Mouse (Mus musculus): ENCODE measurements around the gene Polr2c. TPM values are rescaled to one million over a fixed set of nuclear protein-coding genes. Genes with fewer than 3 reads are reported as not detected.

Polr2c gene
- polyA plus RNA-seq, 1 experiment from 2014 or later = 112 TPM

GRCm38 (mm10) chr8:94872156-94872555, 14.9 kb downstream of the Polr2c start:
- Histone ChIP-seq H3K9me3 (replicated peaks; ENCODE audit: control insufficient read depth, low read length, poor library complexity, severe bottlenecking) (no peaks in the 10 kb centered on the region), H3K9ac (ENCODE audit: low read depth, low read length) (no peak overlapping the region), H3K36me3 (ENCODE audit: control insufficient read depth, insufficient read depth, low read length) (peaks cover 2% of the 10 kb centered on the region; the same call in 1 of the 2 replicates), H3K27me3 (ENCODE audit: control insufficient read depth, insufficient read depth, low read depth, low read length) (peaks cover 8% of the 10 kb centered on the region), H3K4me2 (ENCODE audit: low read length) (no peak overlapping the region), H3K4me1 (ENCODE audit: control insufficient read depth, insufficient read depth, low read length) (peaks cover 37% of the 10 kb centered on the region), H3K4me3 (ENCODE audit: low read depth, low read length) (no peak overlapping the region), H3K27ac (ENCODE audit: low read length) (no peak overlapping the region)
- WGBS = 37% methylated on average over 3 of the region's 3 CpGs
- ATAC-seq = no peak

GRCm38 (mm10) chr8:94872576-94872975, 15.3 kb downstream of the Polr2c start:
- 75% methylated on average over 2 of the region's 2 CpGs for WGBS
- Histone ChIP-seq H3K27ac (ENCODE audit: low read length) (no peak overlapping the region), H3K4me1 (ENCODE audit: control insufficient read depth, insufficient read depth, low read length) (peaks cover 37% of the 10 kb centered on the region), H3K4me2 (ENCODE audit: low read length) (no peak overlapping the region), H3K4me3 (ENCODE audit: low read depth, low read length) (no peak overlapping the region), H3K9ac (ENCODE audit: low read depth, low read length) (no peak overlapping the region), H3K9me3 (replicated peaks; ENCODE audit: control insufficient read depth, low read length, poor library complexity, severe bottlenecking) (no peaks in the 10 kb centered on the region), H3K27me3 (ENCODE audit: control insufficient read depth, insufficient read depth, low read depth, low read length) (peaks cover 8% of the 10 kb centered on the region), H3K36me3 (ENCODE audit: control insufficient read depth, insufficient read depth, low read length) (no peaks in the 10 kb centered on the region)
- ATAC-seq = no peak

GRCm38 (mm10) chr8:94874358-94874757, 17.1 kb downstream of the Polr2c start:
- no peak for ATAC-seq
- no peak overlapping the region for H3K4me3 ChIP-seq (ENCODE audit: low read depth, low read length)
- H3K4me1 ChIP-seq (ENCODE audit: control insufficient read depth, insufficient read depth, low read length) = peaks cover 22% of the 10 kb centered on the region
- no peaks in the 10 kb centered on the region for H3K9me3 ChIP-seq (replicated peaks; ENCODE audit: control insufficient read depth, low read length, poor library complexity, severe bottlenecking)
- H3K27me3 ChIP-seq (ENCODE audit: control insufficient read depth, insufficient read depth, low read depth, low read length) = peaks cover 8% of the 10 kb centered on the region
- no peaks in the 10 kb centered on the region for H3K36me3 ChIP-seq (ENCODE audit: control insufficient read depth, insufficient read depth, low read length)
- no peak overlapping the region for H3K9ac ChIP-seq (ENCODE audit: low read depth, low read length)
- H3K4me2 ChIP-seq (ENCODE audit: low read length) = no peak overlapping the region
- WGBS = 13% methylated on average over 6 of the region's 6 CpGs
- no peak overlapping the region for H3K27ac ChIP-seq (ENCODE audit: low read length)

GRCm38 (mm10) chr8:94875096-94875870, 18.0 kb downstream of the Polr2c start:
- H3K4me1 ChIP-seq (ENCODE audit: control insufficient read depth, insufficient read depth, low read length) = peaks cover 19% of the 10 kb centered on the region
- peaks cover 8% of the 10 kb centered on the region for H3K27me3 ChIP-seq (ENCODE audit: control insufficient read depth, insufficient read depth, low read depth, low read length)
- H3K9me3 ChIP-seq (replicated peaks; ENCODE audit: control insufficient read depth, low read length, poor library complexity, severe bottlenecking) = no peaks in the 10 kb centered on the region
- H3K9ac ChIP-seq (ENCODE audit: low read depth, low read length) = peak overlapping the region; percentile 80
- H3K36me3 ChIP-seq (ENCODE audit: control insufficient read depth, insufficient read depth, low read length) = no peaks in the 10 kb centered on the region
- peak overlapping the region; percentile 97 for H3K4me2 ChIP-seq (ENCODE audit: low read length)
- no peak overlapping the region for H3K27ac ChIP-seq (ENCODE audit: low read length)
- peak overlapping the region; percentile 68 for H3K4me3 ChIP-seq (ENCODE audit: low read depth, low read length)
- no peak for ATAC-seq
- 17% methylated on average over 17 of the region's 17 CpGs for WGBS

GRCm38 (mm10) chr8:94875871-94876150, 18.6 kb downstream of the Polr2c start:
- peaks cover 8% of the 10 kb centered on the region for H3K27me3 ChIP-seq (ENCODE audit: control insufficient read depth, insufficient read depth, low read depth, low read length)
- H3K9ac ChIP-seq (ENCODE audit: low read depth, low read length) = peak overlapping the region; percentile 80
- no peaks in the 10 kb centered on the region for H3K36me3 ChIP-seq (ENCODE audit: control insufficient read depth, insufficient read depth, low read length)
- H3K4me3 ChIP-seq (ENCODE audit: low read depth, low read length) = peak overlapping the region; percentile 68
- 1% methylated on average over 16 of the region's 20 CpGs for WGBS
- H3K4me2 ChIP-seq (ENCODE audit: low read length) = peak overlapping the region; percentile 97
- no peak overlapping the region for H3K27ac ChIP-seq (ENCODE audit: low read length)
- ATAC-seq = no peak
- peaks cover 19% of the 10 kb centered on the region for H3K4me1 ChIP-seq (ENCODE audit: control insufficient read depth, insufficient read depth, low read length)
- no peaks in the 10 kb centered on the region for H3K9me3 ChIP-seq (replicated peaks; ENCODE audit: control insufficient read depth, low read length, poor library complexity, severe bottlenecking)

GRCm38 (mm10) chr8:94876197-94876730, 19.0 kb downstream of the Polr2c start, which contains the start of gene Dok4:
Dok4 (minus strand) TSS chr8:94876330.
- no peak within 1 kb of the TSS for H3K27ac ChIP-seq (ENCODE audit: low read length)
- H3K4me2 ChIP-seq (ENCODE audit: low read length) = peak within 1 kb of the TSS; percentile 97
- peaks cover 17% of the 10 kb centered on the region for H3K4me1 ChIP-seq (ENCODE audit: control insufficient read depth, insufficient read depth, low read length)
- H3K4me3 ChIP-seq (ENCODE audit: low read depth, low read length) = peak within 1 kb of the TSS; percentile 68
- H3K36me3 ChIP-seq (ENCODE audit: control insufficient read depth, insufficient read depth, low read length) = no peaks in the 10 kb centered on the region
- 1% methylated on average over 26 of the region's 37 CpGs for WGBS
- H3K27me3 ChIP-seq (ENCODE audit: control insufficient read depth, insufficient read depth, low read depth, low read length) = peaks cover 8% of the 10 kb centered on the region
- peak; percentile 43 for ATAC-seq
- no peaks in the 10 kb centered on the region for H3K9me3 ChIP-seq (replicated peaks; ENCODE audit: control insufficient read depth, low read length, poor library complexity, severe bottlenecking)
- H3K9ac ChIP-seq (ENCODE audit: low read depth, low read length) = peak within 1 kb of the TSS; percentile 80

GRCm38 (mm10) chr8:94876820-94877219, 19.6 kb downstream of the Polr2c start:
- H3K4me1 ChIP-seq (ENCODE audit: control insufficient read depth, insufficient read depth, low read length) = peaks cover 12% of the 10 kb centered on the region
- H3K27me3 ChIP-seq (ENCODE audit: control insufficient read depth, insufficient read depth, low read depth, low read length) = peaks cover 8% of the 10 kb centered on the region
- no peak overlapping the region for H3K27ac ChIP-seq (ENCODE audit: low read length)
- H3K9ac ChIP-seq (ENCODE audit: low read depth, low read length) = no peak overlapping the region
- WGBS = 58% methylated on average over 3 of the region's 3 CpGs
- no peaks in the 10 kb centered on the region for H3K9me3 ChIP-seq (replicated peaks; ENCODE audit: control insufficient read depth, low read length, poor library complexity, severe bottlenecking)
- H3K4me3 ChIP-seq (ENCODE audit: low read depth, low read length) = no peak overlapping the region
- H3K36me3 ChIP-seq (ENCODE audit: control insufficient read depth, insufficient read depth, low read length) = no peaks in the 10 kb centered on the region
- peak overlapping the region; percentile 97; the same call in 1 of the 2 replicates for H3K4me2 ChIP-seq (ENCODE audit: low read length)
- ATAC-seq = no peak

GRCm38 (mm10) chr8:94880742-94881141, 23.5 kb downstream of the Polr2c start:
- Histone ChIP-seq H3K9me3 (replicated peaks; ENCODE audit: control insufficient read depth, low read length, poor library complexity, severe bottlenecking) (no peaks in the 10 kb centered on the region), H3K36me3 (ENCODE audit: control insufficient read depth, insufficient read depth, low read length) (no peaks in the 10 kb centered on the region), H3K27ac (ENCODE audit: low read length) (no peak overlapping the region), H3K27me3 (ENCODE audit: control insufficient read depth, insufficient read depth, low read depth, low read length) (no peaks in the 10 kb centered on the region), H3K9ac (ENCODE audit: low read depth, low read length) (no peak overlapping the region), H3K4me1 (ENCODE audit: control insufficient read depth, insufficient read depth, low read length) (peaks cover 4% of the 10 kb centered on the region), H3K4me3 (ENCODE audit: low read depth, low read length) (no peak overlapping the region), H3K4me2 (ENCODE audit: low read length) (no peak overlapping the region)
- no peak for ATAC-seq
- WGBS = 84% methylated on average over 4 of the region's 4 CpGs

GRCm38 (mm10) chr8:94888383-94889036, 31.3 kb downstream of the Polr2c start:
- no peak for ATAC-seq
- Histone ChIP-seq H3K9me3 (replicated peaks; ENCODE audit: control insufficient read depth, low read length, poor library complexity, severe bottlenecking) (no peaks in the 10 kb centered on the region), H3K4me3 (ENCODE audit: low read depth, low read length) (no peak overlapping the region), H3K4me1 (ENCODE audit: control insufficient read depth, insufficient read depth, low read length) (no peaks in the 10 kb centered on the region), H3K27ac (ENCODE audit: low read length) (no peak overlapping the region), H3K9ac (ENCODE audit: low read depth, low read length) (no peak overlapping the region), H3K27me3 (ENCODE audit: control insufficient read depth, insufficient read depth, low read depth, low read length) (no peaks in the 10 kb centered on the region), H3K36me3 (ENCODE audit: control insufficient read depth, insufficient read depth, low read length) (no peaks in the 10 kb centered on the region), H3K4me2 (ENCODE audit: low read length) (no peak overlapping the region)
- WGBS = 40% methylated on average over 14 of the region's 14 CpGs
